Mouse (Mus musculus) CH12.LX (cell line): ENCODE results near the gene Mcemp1. TPM values are rescaled to one million over a fixed set of nuclear protein-coding genes. Genes with fewer than 3 reads are reported as not detected.
A peak's percentile ranks its signal among the peaks of the same experiment; 100 is the strongest.

Source experiments
- DNase-seq: peaks from one replicate; pipeline ENCODE4 v3.0.0-alpha.2; 2013; ENCODE audit errors: extremely low read depth
- H3K27ac ChIP-seq: 2 replicates; pipeline ENCODE4 v1.5.1; 2012; ENCODE audit warnings: low read depth, mild to moderate bottlenecking, control low read depth, moderate library complexity; ENCODE audit not compliant: insufficient read depth
- H3K27me3 ChIP-seq: replicated peaks from 2 replicates; pipeline ENCODE3; 2012; ENCODE audit warnings: inconsistent platforms
- H3K36me3 ChIP-seq, 2 experiments: replicated peaks in 1 of 2; 2 replicates each; pipeline versions ENCODE3 to v1.6.1; 2012; ENCODE audit warnings: inconsistent platforms in 1 of 2, low read length in 1 of 2, mild to moderate bottlenecking in 1 of 2, mixed read lengths in 1 of 2, moderate library complexity in 1 of 2; ENCODE audit not compliant: control insufficient read depth in 1 of 2, insufficient read depth in 1 of 2
- H3K4me1 ChIP-seq, 2 experiments: 2 replicates each; pipeline ENCODE4 v1.6.1; 2012; ENCODE audit warnings: inconsistent platforms in 1 of 2, moderate library complexity in 1 of 2; ENCODE audit not compliant: insufficient read depth in 2 of 2, control insufficient read depth in 1 of 2
- H3K4me2 ChIP-seq: 2 replicates; pipeline ENCODE4 v1.6.1; 2012; ENCODE audit warnings: low read depth, mild to moderate bottlenecking, control low read depth; ENCODE audit not compliant: poor library complexity, insufficient read depth, severe bottlenecking
- H3K4me3 ChIP-seq, 3 experiments: fragments of 150-350 bp in 1 of 3; sonication (generic) in 1 of 3; replicated peaks in 1 of 3; 2 replicates each; pipeline versions ENCODE3 to v1.5.1; 2011 to 2012; ENCODE audit warnings: low read depth in 2 of 3, low read length in 2 of 3, mild to moderate bottlenecking in 2 of 3, moderate library complexity in 2 of 3, control low read depth in 1 of 3, improper control_type of control experiment in 1 of 3, inconsistent platforms in 1 of 3, mixed read lengths in 1 of 3; ENCODE audit not compliant: poor library complexity in 1 of 3
- H3K79me2 ChIP-seq: replicated peaks from 2 replicates; pipeline ENCODE4 v1.6.1; 2012; ENCODE audit warnings: mild to moderate bottlenecking, moderate library complexity; ENCODE audit not compliant: control insufficient read depth, poor library complexity, insufficient read depth, severe bottlenecking; ENCODE audit errors: extremely low read depth
- H3K9ac ChIP-seq: 2 replicates; pipeline ENCODE4 v1.6.1; 2012; ENCODE audit warnings: low read depth, mild to moderate bottlenecking, control low read depth, moderate library complexity; ENCODE audit not compliant: insufficient read depth
- H3K9me3 ChIP-seq: replicated peaks from 2 replicates; pipeline ENCODE3; 2012; ENCODE audit warnings: low read length, inconsistent platforms, mixed read lengths
- BHLHE40 ChIP-seq: IDR thresholded peaks from 2 replicates; pipeline ENCODE4 v1.6.1; 2011; ENCODE audit warnings: mild to moderate bottlenecking, low read depth, low read length, improper control_type of control experiment
- CHD1 ChIP-seq: IDR thresholded peaks from 2 replicates; pipeline ENCODE4 v1.6.1; 2012; ENCODE audit warnings: low read depth, low read length, improper control_type of control experiment, inconsistent platforms
- CTCF ChIP-seq, 2 experiments: IDR thresholded peaks in 1 of 2; conservative IDR thresholded peaks in 1 of 2; 2 replicates each; pipeline ENCODE4 v1.5.1; 2011 to 2012; ENCODE audit warnings: low read depth in 2 of 2, low read length in 2 of 2, improper control_type of control experiment in 1 of 2, inconsistent platforms in 1 of 2, mild to moderate bottlenecking in 1 of 2, moderate library complexity in 1 of 2
- E2F4 ChIP-seq: IDR thresholded peaks from 2 replicates; pipeline ENCODE4 v1.6.1; 2011; ENCODE audit warnings: low read depth, low read length, improper control_type of control experiment; ENCODE audit not compliant: insufficient replicate concordance
- ELF1 ChIP-seq: IDR thresholded peaks from 2 replicates; pipeline ENCODE4 v1.6.1; 2014; ENCODE audit warnings: low read depth, mild to moderate bottlenecking, inconsistent platforms, low read length, improper control_type of control experiment
- ETS1 ChIP-seq: conservative IDR thresholded peaks from 2 replicates; pipeline ENCODE4 v1.6.1; 2012; ENCODE audit warnings: low read depth, mild to moderate bottlenecking, inconsistent platforms, low read length, improper control_type of control experiment, moderate library complexity
- HCFC1 ChIP-seq: IDR thresholded peaks from 2 replicates; pipeline ENCODE4 v1.6.1; 2012; ENCODE audit warnings: low read depth, mild to moderate bottlenecking, inconsistent platforms, low read length, improper control_type of control experiment
- IRF4 ChIP-seq: IDR thresholded peaks from 2 replicates; pipeline ENCODE4 v1.6.1; 2014; ENCODE audit warnings: low read depth, mild to moderate bottlenecking, inconsistent platforms, low read length, improper control_type of control experiment
- JUN ChIP-seq: IDR thresholded peaks from 2 replicates; pipeline ENCODE4 v1.6.1; 2011; ENCODE audit warnings: low read depth, mild to moderate bottlenecking, low read length, improper control_type of control experiment, moderate library complexity; ENCODE audit not compliant: insufficient read depth
- KAT2A ChIP-seq: IDR thresholded peaks from 2 replicates; pipeline ENCODE4 v1.6.1; 2012; ENCODE audit warnings: low read length, improper control_type of control experiment, inconsistent platforms; ENCODE audit not compliant: insufficient replicate concordance
- MAFK ChIP-seq: IDR thresholded peaks from 2 replicates; pipeline ENCODE4 v1.6.1; 2011; ENCODE audit warnings: low read length, improper control_type of control experiment; ENCODE audit not compliant: insufficient replicate concordance
- MAX ChIP-seq: IDR thresholded peaks from 2 replicates; pipeline ENCODE4 v1.6.1; 2011; ENCODE audit warnings: low read length, improper control_type of control experiment
- MAZ ChIP-seq: IDR thresholded peaks from 2 replicates; pipeline ENCODE4 v1.6.1; 2012; ENCODE audit warnings: low read depth, mild to moderate bottlenecking, inconsistent platforms, low read length, improper control_type of control experiment, moderate library complexity
- MEF2A ChIP-seq: IDR thresholded peaks from 2 replicates; pipeline ENCODE4 v1.6.1; 2014; ENCODE audit warnings: low read depth, mild to moderate bottlenecking, inconsistent platforms, low read length, improper control_type of control experiment, borderline replicate concordance
- MXI1 ChIP-seq: IDR thresholded peaks from 2 replicates; pipeline ENCODE4 v1.6.1; 2011; ENCODE audit warnings: mild to moderate bottlenecking, low read depth, low read length, improper control_type of control experiment
- MYC ChIP-seq: IDR thresholded peaks from 2 replicates; pipeline ENCODE4 v1.6.1; 2011; ENCODE audit warnings: low read depth, mild to moderate bottlenecking, improper control_type of control experiment, low read length
- NELFE ChIP-seq: IDR thresholded peaks from 2 replicates; pipeline ENCODE4 v1.6.1; 2011; ENCODE audit warnings: low read depth, low read length, improper control_type of control experiment
- NRF1 ChIP-seq: IDR thresholded peaks from 2 replicates; pipeline ENCODE4 v1.6.1; 2014; ENCODE audit warnings: low read depth, mild to moderate bottlenecking, inconsistent platforms, low read length, improper control_type of control experiment, moderate library complexity
- PAX5 ChIP-seq: IDR thresholded peaks from 2 replicates; pipeline ENCODE4 v1.6.1; 2012; ENCODE audit warnings: low read length, inconsistent platforms, mixed read lengths
- POLR2A ChIP-seq: IDR thresholded peaks from 2 replicates; pipeline ENCODE4 v1.6.1; 2011; ENCODE audit warnings: low read depth, mild to moderate bottlenecking, improper control_type of control experiment, low read length
- POLR2AphosphoS2 ChIP-seq: IDR thresholded peaks from 2 replicates; pipeline ENCODE4 v1.6.1; 2011; ENCODE audit warnings: low read depth, low read length, improper control_type of control experiment
- RAD21 ChIP-seq: IDR thresholded peaks from 2 replicates; pipeline ENCODE4 v1.6.1; 2011; ENCODE audit warnings: low read depth, mild to moderate bottlenecking, low read length, improper control_type of control experiment, moderate library complexity
- RCOR1 ChIP-seq: conservative IDR thresholded peaks from 2 replicates; pipeline ENCODE4 v1.6.1; 2012; ENCODE audit warnings: low read depth, mild to moderate bottlenecking, inconsistent platforms, low read length, improper control_type of control experiment
- SIN3A ChIP-seq: IDR thresholded peaks from 2 replicates; pipeline ENCODE4 v1.6.1; 2012; ENCODE audit warnings: low read length, improper control_type of control experiment, inconsistent platforms
- SMC3 ChIP-seq: IDR thresholded peaks from 2 replicates; pipeline ENCODE4 v1.6.1; 2011; ENCODE audit warnings: low read depth, low read length, improper control_type of control experiment
- TBP ChIP-seq: conservative IDR thresholded peaks from 2 replicates; pipeline ENCODE4 v1.6.1; 2011; ENCODE audit warnings: low read depth, low read length, improper control_type of control experiment
- TCF12 ChIP-seq: IDR thresholded peaks from 2 replicates; pipeline ENCODE4 v1.6.1; 2014; ENCODE audit warnings: low read depth, mild to moderate bottlenecking, inconsistent platforms, low read length, improper control_type of control experiment
- UBTF ChIP-seq: IDR thresholded peaks from 2 replicates; pipeline ENCODE4 v1.6.1; 2012; ENCODE audit warnings: low read depth, mild to moderate bottlenecking, inconsistent platforms, low read length, improper control_type of control experiment, moderate library complexity
- USF2 ChIP-seq: conservative IDR thresholded peaks from 2 replicates; pipeline ENCODE4 v1.6.1; 2011; ENCODE audit warnings: low read depth, low read length, improper control_type of control experiment
- ZC3H11A ChIP-seq: IDR thresholded peaks from 2 replicates; pipeline ENCODE4 v1.6.1; 2012; ENCODE audit warnings: low read depth, mild to moderate bottlenecking, inconsistent platforms, low read length, improper control_type of control experiment
- ZKSCAN1 ChIP-seq: IDR thresholded peaks from 2 replicates; pipeline ENCODE4 v1.6.1; 2012; ENCODE audit warnings: low read depth, inconsistent platforms, low read length, improper control_type of control experiment, borderline replicate concordance
- ZMIZ1 ChIP-seq: IDR thresholded peaks from 2 replicates; pipeline ENCODE4 v1.6.1; 2012; ENCODE audit warnings: low read depth, mild to moderate bottlenecking, inconsistent platforms, low read length, improper control_type of control experiment
- ZNF384 ChIP-seq: IDR thresholded peaks from 2 replicates; pipeline ENCODE4 v1.6.1; 2012; ENCODE audit warnings: low read depth, low read length, improper control_type of control experiment, inconsistent platforms
- dilution Hi-C: fragments of 300-500 bp; cut with MboI; formaldehyde crosslinking; loops from 2 replicates; pipeline ENCODE4 v1.14.3; 2020; ENCODE audit warnings: low sequenced_read_pairs; ENCODE audit not compliant: extremely low pct_unique_long_range_greater_than_20kb, extremely low pct_ligation_motif_present
- in situ Hi-C: fragments of 300-500 bp; cut with MboI; formaldehyde crosslinking; loops from 3 replicates; pipeline ENCODE4 v1.14.3; 2019; ENCODE audit warnings: low sequenced_read_pairs, low pct_ligation_motif_present, low pct_unique_long_range_greater_than_20kb, mixed read lengths
- polyA plus RNA-seq: library from polyadenylated mRNA; unstranded; fragments of >175 nt; gene quantifications from 2 replicates; pipeline ENCODE4 v1.2.1, GENCODE M21; 2012; ENCODE audit warnings: low read depth; ENCODE audit not compliant: insufficient read length
- total RNA-seq, 2 experiments: library from RNA; depleted of rRNA; stranded (reverse); fragments of 300-350 nt in 1 of 2; fragments of >200 nt in 1 of 2; gene quantifications; 2 replicates each; pipeline ENCODE4 v1.2.3; 2012 to 2014

Mcemp1 gene
- total and polyA plus RNA-seq, 3 experiments, result 0.36 to 0.39 TPM; not detected in 1

GRCm38 (mm10) chr8:3710312-3710711 lies 44.8 kb downstream of the Mcemp1 start:
- peaks cover 34% of the 10 kb centered on the region for H3K27me3 ChIP-seq
- H3K4me1 ChIP-seq, result peaks cover 11 to 31% of the 10 kb centered on the region in 2 experiments
- H3K4me2 ChIP-seq, result 0 out of 2 replicates have a peak overlapping the region, but pooled peaks have one; percentile 18
- DNase-seq, result no peak
- no peaks in the 10 kb centered on the region for H3K36me3 ChIP-seq
- in situ Hi-C loops (loop anchor here (10.0 to 25.0 kb wide), 3 partner anchors 244 to 652 kb away; partner anchors contain the start of genes Cd209c and Cd209g), dilution Hi-C loops (no loop called here)
- H3K79me2 ChIP-seq, result no peaks in the 10 kb centered on the region
- H3K27ac ChIP-seq, result no peak overlapping the region
- no peaks in the 10 kb centered on the region for H3K9me3 ChIP-seq
- H3K4me3 ChIP-seq, result no peak overlapping the region
- H3K9ac ChIP-seq, result no peak overlapping the region
- TF ChIP-seq NRF1 (no peak), USF2 (no peak), IRF4 (no peak)

GRCm38 (mm10) chr8:3711646-3712045 lies 46.1 kb downstream of the Mcemp1 start:
- Histone ChIP-seq H3K27ac (no peak overlapping the region), H3K4me1 (peaks cover 11 to 31% of the 10 kb centered on the region in 2 experiments), H3K4me2 (peak overlapping the region; percentile 62; the same call in 1 of the 2 replicates), H3K36me3 (no peaks in the 10 kb centered on the region), H3K27me3 (peaks cover 41% of the 10 kb centered on the region), H3K4me3 (no peak overlapping the region), H3K9ac (no peak overlapping the region), H3K9me3 (no peaks in the 10 kb centered on the region), H3K79me2 (no peaks in the 10 kb centered on the region)
- in situ Hi-C loops (loop anchor here (10.0 to 25.0 kb wide), 3 partner anchors 243 to 651 kb away; partner anchors contain the start of genes Cd209c and Cd209g), dilution Hi-C loops (no loop called here)
- peak; percentile 40 for DNase-seq
- TF ChIP-seq POLR2AphosphoS2 (no peak), E2F4 (no peak), KAT2A (no peak), NRF1 (no peak), TCF12 (peak; percentile 76), USF2 (no peak), MAFK (peak; percentile 69), MYC (peak; percentile 55; the same call in 1 of the 2 replicates), ETS1 (peak; percentile 53), RAD21 (no peak), UBTF (no peak), IRF4 (peak; percentile 88), BHLHE40 (peak; percentile 83), PAX5 (no peak), JUN (0 out of 2 replicates have a peak, but pooled peaks have one; percentile 7), ELF1 (no peak), CHD1 (no peak), NELFE (no peak), CTCF (conservative IDR thresholded peaks at IDR 0.05 in 1 of 2, IDR thresholded peaks at IDR 0.05 in 1 of 2; ENCODE audit: low read depth in 2 of 2, low read length in 2 of 2) (no peak), POLR2A (no peak), ZNF384 (no peak), HCFC1 (no peak), MAX (no peak), MEF2A (peak; percentile 26; the same call in 1 of the 2 replicates), SIN3A (no peak), ZMIZ1 (no peak), MXI1 (no peak), ZKSCAN1 (no peak), RCOR1 (0 out of 2 replicates have a peak, but pooled peaks have one; percentile 45), MAZ (no peak), ZC3H11A (no peak), SMC3 (no peak), TBP (no peak)
